Mouse (Mus musculus) hindlimb bud, embryonic 11.5 days (tissue): Measurements from ENCODE around the gene B4gat1.
"Not testable (repeated sequence)": the region's sequence is repeated elsewhere in the genome, so short reads cannot be mapped to it uniquely, and the experiment has no call there.

Source experiments
- DNase-seq: peaks from one replicate; pipeline ENCODE4 v3.0.0-alpha.2; 2012; ENCODE audit warnings: low read depth, low spot score; ENCODE audit errors: extremely low spot score

The B4gat1 gene

GRCm38 (mm10) chr19:5083961-5084833 lies 45.6 kb downstream of the B4gat1 start:
- no peak for DNase-seq

GRCm38 (mm10) chr19:5084834-5085144 lies 46.2 kb downstream of the B4gat1 start:
- no peak for DNase-seq

- DNase-seq, result no peak
Observed at GRCm38 (mm10) chr19:5085145-5085863, 46.7 kb downstream of the B4gat1 start, which contains the start of gene Tmem151a. TSS of gene Tmem151a (minus strand) at chr19:5085531.

GRCm38 (mm10) chr19:5086533-5086932 lies 47.9 kb downstream of the B4gat1 start:
- not testable (repeated sequence) for DNase-seq

GRCm38 (mm10) chr19:5087884-5088728 lies 49.5 kb downstream of the B4gat1 start, which contains the start of gene Yif1a:
TSS of gene Yif1a (plus strand) at chr19:5088538.
- peak; percentile 97 for DNase-seq

GRCm38 (mm10) chr19:5089324-5089723 lies 50.7 kb downstream of the B4gat1 start:
- DNase-seq, result no peak
